Mouse (Mus musculus) testis, adult 2 months (tissue): ENCODE data around the gene Zfp91.

ENCODE experiments used
- CTCF ChIP-seq: fragments of 200-500 bp; IDR thresholded peaks from 2 replicates; pipeline ENCODE4 v1.5.1; 2012; ENCODE audit warnings: low read depth, mild to moderate bottlenecking, inconsistent platforms, low read length, moderate library complexity; ENCODE audit not compliant: control insufficient read depth, insufficient read depth, insufficient replicate concordance
- POLR2A ChIP-seq: fragments of 200-500 bp; IDR thresholded peaks from 2 replicates; pipeline ENCODE4 v1.6.1; 2012; ENCODE audit warnings: low read depth, mild to moderate bottlenecking, inconsistent platforms, low read length, moderate library complexity; ENCODE audit not compliant: control insufficient read depth

GRCm38 (mm10) chr19:12805730-12806129 is 9.8 kb upstream of the Zfp91 start:
- TF ChIP-seq POLR2A, result no peak
- TF ChIP-seq CTCF, result no peak
